Mouse (Mus musculus): ENCODE measurements around the gene Mfsd4b4. TPM values are rescaled to one million over a fixed set of nuclear protein-coding genes. Genes with fewer than 3 reads are reported as not detected.
A peak's percentile ranks its signal among the peaks of the same experiment; 100 is the strongest.
"Not testable (repeated sequence)": the region's sequence is repeated elsewhere in the genome, so short reads cannot be mapped to it uniquely, and the experiment has no call there.

Gene Mfsd4b4
- 1.8 and 1.9 TPM in 2 replicates for polyA plus RNA-seq (2015; fragmentation: Nextera tagmentation; extraction: Ambion mirVana)

DNA sequence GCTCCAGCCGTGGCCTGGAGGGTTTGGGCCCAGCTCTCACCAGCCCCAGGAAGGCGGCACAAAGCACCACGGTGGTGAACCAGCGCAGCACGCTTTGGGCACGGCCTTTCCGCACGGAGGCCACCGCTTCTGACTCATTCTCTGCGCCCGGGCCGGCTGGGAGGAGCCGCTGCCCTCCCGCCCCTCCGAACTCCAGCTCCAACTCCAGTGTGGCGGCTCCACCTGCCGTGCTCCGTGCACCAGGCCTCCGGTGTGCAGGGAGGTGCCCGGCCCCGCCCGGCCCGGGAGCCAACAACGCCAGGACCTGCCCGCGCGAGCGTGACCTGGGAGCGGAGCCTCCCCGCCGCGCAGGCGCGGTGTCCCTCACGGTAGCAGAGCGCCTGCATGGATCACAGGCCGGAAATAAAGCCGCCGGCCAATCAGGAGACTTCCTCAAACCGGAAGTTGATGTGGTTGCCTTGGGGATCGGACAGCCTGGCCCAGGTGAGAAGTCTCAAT, at the start of gene Mfsd4b4:
Mfsd4b4 (minus strand) TSS at position 365 of the 498 bp plus-strand sequence.
- under 1% methylated on average over 38 of the region's 41 CpGs for WGBS
- TF ChIP-seq EP300 (optimal IDR thresholded peaks at IDR 0.05) = no peak
- peak; percentile 43 for TF ChIP-seq CTCF (IDR thresholded peaks at IDR 0.05; ENCODE audit: low read depth)
- Histone ChIP-seq H3K36me3 (ENCODE audit: control insufficient read depth, insufficient read depth, low read length) (no peaks in the 10 kb centered on the region), H3K4me2 (replicated peaks; ENCODE audit: low read depth) (peak within 1 kb of the TSS; percentile 72), H3K27me3 (ENCODE audit: control insufficient read depth, insufficient read depth, low read length) (no peaks in the 10 kb centered on the region), H3K9ac (ENCODE audit: low read length) (peak within 1 kb of the TSS; percentile 76), H3K27ac (replicated peaks) (peak within 1 kb of the TSS; percentile 89), H3K4me1 (replicated peaks; ENCODE audit: control insufficient read depth, insufficient read depth) (peaks cover 2% of the 10 kb centered on the region; the same call in 1 of the 2 replicates), H3K4me3 (ENCODE audit: low read depth, low read length) (peak within 1 kb of the TSS; percentile 64), H3K9me3 (ENCODE audit: control insufficient read depth, low read length) (no peaks in the 10 kb centered on the region)
- peak; percentile 99 for ATAC-seq (ENCODE audit: low FRiP score, low TSS enrichment)
- peak; percentile 97 for DNase-seq (ENCODE audit: low spot score)

DNA sequence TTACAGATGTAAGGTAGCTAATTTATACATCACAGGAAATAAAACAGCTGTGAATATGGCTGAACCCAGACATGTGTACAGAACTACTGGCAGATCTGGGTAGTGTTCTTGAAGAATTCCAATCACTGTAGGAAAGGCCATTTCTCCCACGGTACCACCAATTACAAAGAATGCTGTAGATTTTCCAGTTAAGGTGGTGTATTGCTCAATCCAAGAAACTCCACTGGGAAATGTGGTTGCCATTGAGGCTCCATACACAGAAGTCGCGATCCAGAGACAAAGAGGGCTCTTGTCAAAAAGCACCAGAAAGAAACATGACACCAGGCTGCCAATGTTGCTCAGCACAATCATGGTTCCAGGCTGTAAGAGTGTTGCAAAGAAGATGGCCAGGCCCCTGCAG, 48.2 kb upstream of the Mfsd4b4 start:
- not testable (repeated sequence) for DNase-seq (ENCODE audit: low spot score); ATAC-seq (ENCODE audit: low FRiP score, low TSS enrichment)
- WGBS = 85% methylated on average over 3 of the region's 3 CpGs

DNA sequence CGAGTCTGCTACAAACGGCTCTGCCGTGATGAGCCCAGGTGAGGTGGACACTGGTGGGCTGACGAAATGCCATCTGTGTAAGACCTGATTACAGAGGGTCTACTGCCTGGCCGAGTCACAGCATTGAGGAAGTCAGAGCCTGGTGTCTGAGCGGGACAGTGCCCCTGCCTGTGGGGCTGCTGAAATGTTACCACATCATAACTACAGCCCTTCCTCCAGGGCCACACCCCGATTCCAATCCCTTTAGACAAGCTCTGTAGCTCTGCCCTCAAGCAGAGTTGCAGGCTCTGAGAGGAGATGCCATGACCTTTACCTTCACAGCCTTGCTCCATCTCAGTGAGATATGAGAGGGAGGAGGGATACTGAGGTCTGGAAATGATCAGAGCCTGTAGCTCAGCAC, 37.5 kb upstream of the Mfsd4b4 start:
- Histone ChIP-seq H3K4me2 (replicated peaks; ENCODE audit: low read depth) (no peak overlapping the region), H3K4me1 (replicated peaks; ENCODE audit: control insufficient read depth, insufficient read depth) (no peaks in the 10 kb centered on the region), H3K27ac (replicated peaks) (no peak overlapping the region), H3K27me3 (ENCODE audit: control insufficient read depth, insufficient read depth, low read length) (no peaks in the 10 kb centered on the region), H3K9ac (ENCODE audit: low read length) (no peak overlapping the region), H3K4me3 (ENCODE audit: low read depth, low read length) (no peak overlapping the region), H3K9me3 (ENCODE audit: control insufficient read depth, low read length) (no peaks in the 10 kb centered on the region), H3K36me3 (ENCODE audit: control insufficient read depth, insufficient read depth, low read length) (no peaks in the 10 kb centered on the region)
- TF ChIP-seq EP300 (optimal IDR thresholded peaks at IDR 0.05) = no peak
- no peak for TF ChIP-seq CTCF (IDR thresholded peaks at IDR 0.05; ENCODE audit: low read depth)
- WGBS = 61% methylated on average over 7 of the region's 7 CpGs
- no peak for DNase-seq (ENCODE audit: low spot score)
- ATAC-seq (ENCODE audit: low FRiP score, low TSS enrichment) = no peak

More for the DNA sequence above, 48.2 kb upstream of the Mfsd4b4 start:
- not testable (repeated sequence) for H3K9me3 ChIP-seq (ENCODE audit: control insufficient read depth, low read length); H3K36me3 ChIP-seq (ENCODE audit: control insufficient read depth, insufficient read depth, low read length); H3K27ac ChIP-seq (replicated peaks); H3K4me1 ChIP-seq (replicated peaks; ENCODE audit: control insufficient read depth, insufficient read depth); H3K9ac ChIP-seq (ENCODE audit: low read length); H3K27me3 ChIP-seq (ENCODE audit: control insufficient read depth, insufficient read depth, low read length); H3K4me2 ChIP-seq (replicated peaks; ENCODE audit: low read depth); H3K4me3 ChIP-seq (ENCODE audit: low read depth, low read length)

DNA sequence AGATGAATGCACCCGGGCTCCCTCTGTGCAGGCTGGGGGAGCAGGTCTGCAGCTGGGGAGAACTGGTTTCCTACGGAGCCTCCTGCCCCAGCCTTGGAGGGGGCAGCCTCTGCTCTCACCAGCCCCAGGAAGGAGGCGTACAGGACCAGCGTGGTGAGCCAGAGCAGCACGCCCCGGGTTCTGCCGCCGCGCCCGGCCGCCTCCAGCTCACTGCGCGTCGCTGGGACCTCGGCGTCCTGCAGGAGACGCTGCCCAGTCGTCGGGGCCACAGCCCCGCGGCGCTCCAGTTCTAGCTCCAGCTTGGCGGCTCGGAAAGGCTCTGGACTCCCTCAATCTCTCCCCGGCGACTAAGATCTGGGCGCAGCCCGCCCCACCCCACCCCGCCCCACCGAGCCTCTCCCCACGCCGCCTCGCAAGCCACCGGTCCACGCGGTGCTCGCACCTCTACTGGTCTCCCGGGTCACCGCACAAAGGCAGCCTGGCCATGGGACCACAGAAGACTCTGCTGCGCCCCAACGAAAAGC, 27.6 kb upstream of the Mfsd4b4 start, which contains the start of gene Mfsd4b2:
Mfsd4b2 (minus strand) TSS at position 308 of the 524 bp plus-strand sequence.
- Histone ChIP-seq H3K4me3 (ENCODE audit: low read depth, low read length) (peak within 1 kb of the TSS; percentile 41), H3K9ac (ENCODE audit: low read length) (peak within 1 kb of the TSS; percentile 38; the same call in 1 of the 2 replicates), H3K27me3 (ENCODE audit: control insufficient read depth, insufficient read depth, low read length) (no peaks in the 10 kb centered on the region), H3K4me1 (replicated peaks; ENCODE audit: control insufficient read depth, insufficient read depth) (no peaks in the 10 kb centered on the region), H3K9me3 (ENCODE audit: control insufficient read depth, low read length) (no peaks in the 10 kb centered on the region), H3K4me2 (replicated peaks; ENCODE audit: low read depth) (peak within 1 kb of the TSS; percentile 81), H3K27ac (replicated peaks) (no peak within 1 kb of the TSS), H3K36me3 (ENCODE audit: control insufficient read depth, insufficient read depth, low read length) (no peaks in the 10 kb centered on the region)
- DNase-seq (ENCODE audit: low spot score) (peak; percentile 65), ATAC-seq (ENCODE audit: low FRiP score, low TSS enrichment) (peak; percentile 71)
- TF ChIP-seq EP300 (optimal IDR thresholded peaks at IDR 0.05) (no peak), CTCF (IDR thresholded peaks at IDR 0.05; ENCODE audit: low read depth) (peak; percentile 52)
- WGBS = 1% methylated on average over 41 of the region's 41 CpGs

GRCm38 (mm10) chr10:39924556-39924955, 25.5 kb upstream of the Mfsd4b4 start:
- not testable (repeated sequence) for ATAC-seq (ENCODE audit: low FRiP score, low TSS enrichment)

DNA sequence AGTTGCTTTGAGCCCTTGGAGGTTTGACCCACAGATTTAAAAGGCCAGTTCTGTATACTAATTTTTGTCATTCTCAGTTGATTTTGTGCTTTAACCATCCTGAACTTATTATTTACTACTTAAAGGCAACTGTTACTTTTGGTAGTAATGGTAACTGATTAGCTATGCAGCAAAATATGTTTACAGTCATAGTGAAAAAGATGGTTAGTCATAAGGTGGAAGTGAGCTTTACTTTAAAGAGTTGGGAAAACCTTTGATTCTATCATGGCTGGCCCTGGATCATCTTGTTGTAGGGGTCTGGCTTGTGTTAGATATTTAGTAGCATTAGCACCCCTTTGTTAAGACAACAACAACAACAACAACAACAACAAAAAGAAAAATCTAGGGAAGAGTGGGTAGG, 13.6 kb upstream of the Mfsd4b4 start:
- Histone ChIP-seq H3K4me2 (replicated peaks; ENCODE audit: low read depth) (no peak overlapping the region), H3K36me3 (ENCODE audit: control insufficient read depth, insufficient read depth, low read length) (no peaks in the 10 kb centered on the region), H3K4me1 (replicated peaks; ENCODE audit: control insufficient read depth, insufficient read depth) (no peaks in the 10 kb centered on the region), H3K9ac (ENCODE audit: low read length) (no peak overlapping the region), H3K9me3 (ENCODE audit: control insufficient read depth, low read length) (no peaks in the 10 kb centered on the region), H3K27ac (replicated peaks) (no peak overlapping the region), H3K27me3 (ENCODE audit: control insufficient read depth, insufficient read depth, low read length) (no peaks in the 10 kb centered on the region), H3K4me3 (ENCODE audit: low read depth, low read length) (no peak overlapping the region)
- TF ChIP-seq CTCF (IDR thresholded peaks at IDR 0.05; ENCODE audit: low read depth) (no peak), EP300 (optimal IDR thresholded peaks at IDR 0.05) (no peak)
- ATAC-seq (ENCODE audit: low FRiP score, low TSS enrichment) (no peak), DNase-seq (ENCODE audit: low spot score) (no peak)

More at GRCm38 (mm10) chr10:39924556-39924955, 25.5 kb upstream of the Mfsd4b4 start:
- not testable (repeated sequence) for H3K4me2 ChIP-seq (replicated peaks; ENCODE audit: low read depth); H3K27me3 ChIP-seq (ENCODE audit: control insufficient read depth, insufficient read depth, low read length); H3K27ac ChIP-seq (replicated peaks); H3K9me3 ChIP-seq (ENCODE audit: control insufficient read depth, low read length); H3K36me3 ChIP-seq (ENCODE audit: control insufficient read depth, insufficient read depth, low read length); H3K4me1 ChIP-seq (replicated peaks; ENCODE audit: control insufficient read depth, insufficient read depth); H3K9ac ChIP-seq (ENCODE audit: low read length); H3K4me3 ChIP-seq (ENCODE audit: low read depth, low read length)
- WGBS = 62% methylated on average over 8 of the region's 8 CpGs
- peak; percentile 21 for DNase-seq (ENCODE audit: low spot score)
